Mouse (Mus musculus) large intestine, adult 2 months (tissue): Measurements from ENCODE around the gene Tle3. TPM values are rescaled to one million over a fixed set of nuclear protein-coding genes. Genes with fewer than 3 reads are reported as not detected.

ENCODE experiments used
- DNase-seq: peaks from one replicate; pipeline ENCODE4 v3.0.0-alpha.2; 2012; ENCODE audit warnings: low read depth, low spot score
- WGBS: fragments of 180-500 bp; shearing (Covaris S2); methylation state at CpG from one replicate; pipeline ENCODE4 v1.1.7; 2018; 5-methylcytosine and 5-hydroxymethylcytosine counted together
- polyA plus RNA-seq: library from polyadenylated mRNA; depleted of rRNA; stranded (reverse); fragments of >200 nt; gene quantifications from 2 replicates; pipeline ENCODE4 v1.2.3, GENCODE M21; 2012

Tle3 gene
- polyA plus RNA-seq, 1 experiment = 55.5 TPM

DNA sequence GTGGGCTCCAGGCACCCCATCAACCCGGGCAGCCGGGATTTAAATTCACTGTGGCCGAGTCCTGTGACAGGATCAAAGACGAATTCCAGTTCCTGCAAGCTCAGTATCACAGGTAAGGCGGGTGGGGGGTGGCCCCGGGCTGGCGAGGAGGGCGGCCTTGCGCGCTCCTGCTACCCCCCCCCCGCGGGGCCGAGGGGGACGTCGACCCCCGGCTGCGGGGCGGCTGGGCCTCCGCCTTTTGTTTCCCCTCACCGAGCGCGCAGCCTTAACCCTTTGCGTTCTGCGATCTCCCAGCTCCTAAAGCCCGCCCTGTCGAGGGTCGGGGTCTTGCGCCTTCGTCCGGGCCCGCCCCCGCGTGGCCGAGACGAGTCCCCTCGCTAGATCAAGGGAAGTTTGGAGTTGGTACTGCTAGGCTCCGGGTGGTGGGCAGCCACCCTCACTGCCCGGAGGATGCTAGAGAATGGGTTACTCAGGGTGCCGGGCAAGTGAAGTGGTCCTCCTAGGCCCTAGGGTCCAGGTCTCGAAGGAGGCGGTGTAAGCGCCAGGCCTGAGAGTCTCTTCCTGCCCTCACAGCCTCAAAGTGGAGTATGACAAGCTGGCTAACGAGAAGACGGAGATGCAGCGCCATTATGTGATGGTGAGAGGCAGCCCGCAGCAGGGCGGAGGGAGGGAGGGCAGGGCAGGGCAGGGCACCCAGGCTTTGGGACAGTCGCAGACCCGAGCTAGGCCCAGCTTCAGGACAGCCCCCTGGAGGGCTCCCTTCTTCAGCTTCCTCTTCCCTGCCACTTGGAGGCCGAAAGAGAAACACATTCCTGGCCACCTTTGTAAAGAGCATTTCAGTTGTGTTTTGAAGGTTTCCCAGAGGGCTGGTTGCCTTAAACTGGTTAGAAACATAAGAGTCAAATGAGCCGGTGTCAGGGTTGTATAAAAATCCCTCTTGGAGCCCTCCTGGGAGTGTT, 2.1 kb downstream of the Tle3 start:
- WGBS = 1% methylated on average over 51 of the region's 51 CpGs
- no peak for DNase-seq

DNA sequence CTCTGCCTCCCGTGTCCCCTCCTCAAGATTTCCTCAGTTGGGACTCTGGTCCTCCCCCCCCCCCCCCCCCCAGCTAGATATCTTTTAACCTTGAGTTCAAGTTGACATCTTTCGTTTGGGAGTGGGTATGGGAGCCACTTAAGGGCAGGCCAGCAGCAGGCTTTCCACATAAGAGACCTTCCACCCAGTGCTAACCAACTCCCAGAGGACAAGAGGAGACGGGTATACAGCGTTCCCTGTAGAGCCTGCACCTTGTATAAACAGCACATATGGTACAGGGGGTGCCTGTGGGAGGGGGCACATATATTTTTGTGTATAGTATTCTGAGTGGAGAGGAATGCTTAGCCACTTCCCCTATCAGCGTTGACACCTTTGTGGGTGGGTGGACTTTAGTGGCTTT, 2.8 kb downstream of the Tle3 start:
- DNase-seq = no peak
- 34% methylated on average over 5 of the region's 5 CpGs for WGBS

DNA sequence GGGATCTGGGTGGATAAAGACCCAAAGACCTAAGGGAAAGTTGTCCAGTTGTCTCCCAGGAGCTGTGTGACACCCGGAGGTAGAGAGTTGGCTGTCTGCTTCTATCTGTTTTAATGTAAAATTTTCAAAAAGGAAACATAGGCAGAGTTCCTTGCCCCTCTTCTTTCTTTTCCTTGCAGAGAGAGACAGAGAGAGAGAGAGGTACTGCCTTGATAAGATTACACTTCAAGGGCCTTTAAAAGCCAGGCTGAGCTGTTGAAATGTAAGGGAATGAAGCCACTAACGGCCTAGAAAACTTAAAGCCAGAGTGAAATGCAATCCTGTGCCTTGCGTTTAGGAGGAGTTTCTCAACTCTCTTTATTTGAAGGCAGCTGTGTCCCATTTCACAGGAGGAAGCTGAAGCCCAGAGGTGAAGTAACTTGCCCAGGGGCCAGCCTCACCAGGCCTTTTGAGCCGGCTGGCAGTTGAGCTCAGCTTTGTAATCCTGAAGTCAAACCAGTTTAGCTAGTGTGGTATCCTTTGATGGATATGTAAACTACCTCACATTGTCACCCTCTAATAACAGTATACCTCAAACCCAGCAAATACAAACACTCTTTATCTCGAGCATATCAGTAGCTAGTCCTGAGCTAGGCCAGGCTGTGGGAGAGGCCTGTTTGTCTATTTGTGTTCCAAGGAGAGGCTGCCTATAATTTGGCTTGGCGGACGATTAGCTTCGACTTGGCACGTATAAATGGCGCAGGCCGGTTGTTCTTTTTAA, 3.8 kb downstream of the Tle3 start:
- DNase-seq = no peak
- 24% methylated on average over 11 of the region's 11 CpGs for WGBS

DNA sequence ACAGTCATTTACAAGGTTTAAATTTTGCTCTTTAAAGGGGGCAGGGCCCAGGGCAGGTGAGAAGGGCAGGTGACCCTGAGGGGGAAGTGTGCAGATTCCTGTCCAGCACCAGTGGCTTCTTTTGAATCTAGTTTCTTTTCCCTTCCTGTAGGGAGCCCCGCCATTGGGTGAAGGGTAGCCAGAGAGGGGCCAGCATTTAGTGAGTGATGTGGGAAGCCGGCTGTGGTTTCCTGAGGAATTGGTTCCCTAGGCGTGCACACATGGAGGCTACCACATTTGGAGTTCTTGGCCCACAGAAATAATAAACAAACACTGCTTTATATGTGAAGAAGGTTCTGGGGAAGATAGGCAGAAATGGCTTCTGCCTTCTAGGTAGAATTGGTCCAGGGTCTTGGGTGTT, 4.5 kb downstream of the Tle3 start:
- DNase-seq = no peak
- WGBS = 16% methylated on average over 3 of the region's 3 CpGs

DNA sequence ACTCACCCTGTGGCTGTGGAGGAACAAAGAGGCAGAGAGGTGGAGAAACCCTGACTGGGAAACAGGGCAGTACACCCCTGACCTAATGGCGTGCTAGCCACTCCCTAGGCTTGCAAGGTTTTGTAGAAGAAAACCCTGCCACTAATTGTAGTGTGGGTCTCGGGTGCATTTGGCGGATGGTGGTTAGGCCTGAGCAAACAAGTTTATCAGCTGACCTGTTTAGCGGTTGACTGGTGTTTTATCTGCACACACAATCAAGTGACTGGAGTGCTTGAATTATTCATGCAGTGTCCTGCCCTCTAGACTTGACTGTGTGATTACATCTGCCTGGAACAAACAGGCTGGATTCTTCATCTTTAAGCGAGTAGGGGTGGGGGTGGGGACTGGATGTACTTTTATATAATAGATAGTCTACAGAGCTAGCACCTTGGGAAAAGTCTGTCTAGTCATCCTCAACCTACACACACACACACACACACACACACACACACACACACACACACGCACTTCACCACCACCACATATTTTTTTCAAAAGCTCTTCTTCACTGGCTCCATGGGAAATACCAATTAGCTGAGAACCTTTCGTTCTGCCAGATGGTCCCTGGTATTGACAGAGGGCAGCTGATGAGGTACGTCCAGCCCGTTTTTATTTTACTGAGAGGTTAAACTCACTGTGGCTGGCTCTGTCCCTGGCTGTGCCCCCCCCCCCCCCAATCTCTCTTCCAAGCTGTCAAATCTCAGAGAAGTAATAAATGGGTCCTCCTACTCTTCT, 5.7 kb downstream of the Tle3 start:
- no peak for DNase-seq
- 35% methylated on average over 9 of the region's 9 CpGs for WGBS

DNA sequence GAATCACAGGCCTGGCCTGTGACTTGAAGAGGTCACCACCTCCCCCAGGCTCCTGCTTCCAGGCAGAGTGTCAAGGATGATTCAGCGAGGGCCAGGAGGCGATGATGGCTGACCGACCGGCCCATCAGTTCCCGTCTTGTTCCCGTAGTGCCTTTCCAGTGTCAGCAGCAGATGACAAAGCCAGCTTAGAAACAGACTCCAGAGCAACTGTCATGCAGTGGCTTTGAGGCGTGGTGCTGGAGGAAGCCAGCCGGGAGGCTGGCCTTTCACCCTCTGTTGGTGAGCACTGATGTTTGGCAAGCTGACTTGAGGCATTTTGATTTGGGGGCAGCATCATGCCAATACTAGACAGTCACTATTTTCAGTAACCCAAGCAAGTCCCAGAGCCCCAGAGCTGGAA, 6.3 kb downstream of the Tle3 start:
- no peak for DNase-seq
- WGBS = 50% methylated on average over 8 of the region's 8 CpGs

DNA sequence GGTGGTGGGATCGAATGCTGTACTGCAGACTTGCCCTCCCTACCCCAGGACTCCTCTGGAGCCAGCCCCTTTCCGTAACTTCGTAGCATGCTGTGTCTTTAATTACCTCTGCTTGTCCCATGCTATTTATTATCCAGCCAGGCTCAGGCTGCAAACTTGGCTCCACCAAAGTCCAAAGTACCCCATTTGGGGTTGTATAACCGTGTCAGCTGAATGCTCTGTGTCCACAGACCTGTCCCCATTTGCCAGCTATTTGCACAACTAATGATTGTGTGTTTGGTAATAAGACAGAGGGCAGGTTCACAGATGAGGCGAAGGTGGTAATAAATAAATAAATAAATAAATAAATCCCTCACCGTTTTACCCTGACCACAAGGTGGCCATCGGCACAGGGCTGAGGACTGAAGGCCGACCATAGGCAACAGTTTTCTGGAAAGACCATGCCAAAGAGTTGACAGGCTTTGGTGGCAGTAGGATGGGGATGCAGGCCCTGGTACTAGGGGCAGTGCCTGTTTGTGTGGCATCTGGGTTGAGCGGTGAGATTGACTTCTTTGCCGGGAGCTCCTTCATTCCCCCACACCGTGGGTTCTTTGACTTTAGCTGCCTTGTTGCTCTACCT, 7.0 kb downstream of the Tle3 start:
- 60% methylated on average over 11 of the region's 11 CpGs for WGBS
- no peak for DNase-seq

DNA sequence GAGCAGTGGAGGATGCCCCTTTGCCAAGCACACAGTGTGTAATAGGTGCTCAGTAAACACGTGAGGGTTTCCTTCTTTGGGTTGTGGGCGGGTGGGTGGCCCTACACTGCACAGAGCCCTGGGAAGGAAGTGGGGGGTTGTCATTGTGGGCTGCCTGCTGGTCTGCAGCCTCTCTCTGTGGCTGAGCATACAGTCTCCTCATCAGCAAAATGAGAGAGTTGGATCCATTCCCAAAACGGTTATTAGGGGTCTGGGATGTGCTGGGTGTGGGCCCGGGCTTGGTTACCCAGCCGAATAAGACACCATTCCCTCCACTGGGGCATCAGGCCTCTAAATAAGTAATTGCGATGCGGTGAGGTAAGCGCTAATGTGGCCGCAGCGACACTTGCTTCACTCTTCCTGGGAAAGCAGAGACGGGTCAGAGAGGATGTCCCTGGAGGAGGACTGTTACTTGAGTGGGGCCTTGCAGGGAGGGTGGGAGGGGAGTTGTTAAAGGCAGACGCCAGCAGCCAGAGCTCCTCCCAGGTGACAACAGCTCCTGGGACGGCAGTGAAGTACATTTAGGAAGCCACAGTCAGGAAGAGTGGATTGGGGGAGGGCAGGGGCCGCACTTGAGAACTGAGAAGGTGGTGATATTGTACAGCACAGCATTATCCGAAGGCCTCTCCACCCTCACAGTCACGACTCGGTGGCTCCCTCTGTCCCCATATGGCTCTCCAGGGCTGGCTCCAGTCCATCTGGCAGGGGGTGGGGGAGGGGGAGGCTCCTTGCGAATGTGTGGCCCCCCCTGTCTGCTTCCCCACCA, 8.3 kb downstream of the Tle3 start:
- WGBS = 78% methylated on average over 18 of the region's 18 CpGs
- DNase-seq = no peak

DNA sequence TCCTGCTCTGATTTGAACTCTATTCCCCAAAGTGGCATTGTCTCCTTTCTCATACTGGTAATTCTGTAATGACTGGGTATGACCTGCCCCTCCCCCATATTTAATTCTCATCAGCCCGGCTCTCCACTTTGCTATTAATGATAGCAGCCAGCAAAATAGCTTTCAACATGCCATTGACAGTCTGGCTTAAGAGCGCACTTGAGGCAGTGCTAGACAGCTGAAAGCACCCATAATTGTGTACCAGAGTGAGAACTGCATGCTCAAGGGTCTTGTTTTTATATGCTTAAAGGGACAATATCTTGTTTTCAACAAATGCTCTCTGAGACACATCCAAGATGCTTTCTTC, 8.9 kb downstream of the Tle3 start:
- WGBS = 78% methylated on average over 2 of the region's 2 CpGs
- DNase-seq = no peak

DNA sequence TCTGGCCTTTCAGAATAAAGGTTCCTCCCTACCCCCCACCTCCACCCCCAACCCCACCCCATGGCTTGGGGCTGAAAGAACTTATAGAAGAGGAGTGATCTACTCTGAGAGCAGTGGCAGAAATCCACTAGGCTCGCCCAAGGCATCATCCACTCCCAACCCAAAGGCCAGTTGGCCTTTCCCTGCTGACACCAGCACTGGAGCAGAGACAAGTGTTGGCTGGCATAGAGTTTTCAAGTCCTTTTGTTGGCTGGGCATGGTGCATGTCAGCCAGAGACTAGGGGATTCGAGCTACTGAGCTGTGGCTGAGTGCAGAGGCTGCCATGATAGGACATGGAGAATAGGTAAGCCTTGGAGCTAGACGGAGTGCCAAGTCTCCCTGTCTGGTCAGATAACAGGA, 9.3 kb downstream of the Tle3 start:
- DNase-seq = no peak
- WGBS = 91% methylated on average over 3 of the region's 3 CpGs

DNA sequence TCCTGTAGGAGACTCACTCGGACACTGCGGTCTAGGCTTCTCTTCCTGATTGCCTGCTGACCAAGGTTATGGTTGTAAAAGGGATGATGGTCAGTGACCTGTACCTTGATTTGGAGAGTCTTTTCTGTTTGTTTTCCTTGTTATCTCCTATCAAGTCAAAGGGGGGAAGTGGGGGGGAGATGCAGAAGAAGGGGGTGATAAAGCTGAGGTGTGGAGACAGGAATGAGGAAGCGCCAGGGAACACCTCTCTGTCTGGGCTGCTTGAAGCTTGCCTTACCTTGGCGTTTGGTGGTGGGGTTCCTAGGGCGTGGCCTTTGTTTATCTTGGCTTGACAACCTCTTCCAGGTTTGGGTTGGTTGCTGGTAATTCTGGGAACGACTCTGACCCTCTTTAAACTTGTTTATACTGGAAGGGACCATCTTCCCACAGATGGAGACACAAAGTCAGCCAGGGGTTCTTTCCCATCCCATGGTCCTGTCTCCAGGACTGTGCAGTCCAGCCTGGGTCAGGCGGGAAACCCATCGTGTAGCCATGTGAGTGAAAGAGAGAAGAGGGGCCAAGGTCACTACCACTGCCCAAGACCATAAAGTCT, 10.5 kb downstream of the Tle3 start:
- 29% methylated on average over 8 of the region's 8 CpGs for WGBS
- no peak for DNase-seq

DNA sequence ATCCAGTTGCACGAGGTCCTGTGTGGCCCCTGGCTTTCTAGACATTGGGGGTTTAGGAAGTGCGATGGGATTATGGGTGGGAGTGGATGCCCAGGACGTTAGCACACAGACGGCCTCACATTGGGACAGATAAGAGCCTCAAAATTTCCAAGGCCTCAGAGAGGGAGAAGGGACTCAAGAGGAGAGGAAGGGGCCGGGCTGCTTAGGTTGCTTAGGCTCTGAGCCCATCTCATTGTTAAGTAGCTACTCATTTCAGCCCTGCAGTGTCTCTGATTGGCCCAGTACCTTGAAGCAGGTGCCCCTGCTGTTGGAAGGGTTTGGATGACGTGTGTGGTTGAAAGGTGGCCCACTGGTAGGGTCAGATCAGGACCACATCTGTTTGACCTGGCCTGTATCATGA, 11.9 kb downstream of the Tle3 start:
- no peak for DNase-seq
- 96% methylated on average over 6 of the region's 6 CpGs for WGBS

DNA sequence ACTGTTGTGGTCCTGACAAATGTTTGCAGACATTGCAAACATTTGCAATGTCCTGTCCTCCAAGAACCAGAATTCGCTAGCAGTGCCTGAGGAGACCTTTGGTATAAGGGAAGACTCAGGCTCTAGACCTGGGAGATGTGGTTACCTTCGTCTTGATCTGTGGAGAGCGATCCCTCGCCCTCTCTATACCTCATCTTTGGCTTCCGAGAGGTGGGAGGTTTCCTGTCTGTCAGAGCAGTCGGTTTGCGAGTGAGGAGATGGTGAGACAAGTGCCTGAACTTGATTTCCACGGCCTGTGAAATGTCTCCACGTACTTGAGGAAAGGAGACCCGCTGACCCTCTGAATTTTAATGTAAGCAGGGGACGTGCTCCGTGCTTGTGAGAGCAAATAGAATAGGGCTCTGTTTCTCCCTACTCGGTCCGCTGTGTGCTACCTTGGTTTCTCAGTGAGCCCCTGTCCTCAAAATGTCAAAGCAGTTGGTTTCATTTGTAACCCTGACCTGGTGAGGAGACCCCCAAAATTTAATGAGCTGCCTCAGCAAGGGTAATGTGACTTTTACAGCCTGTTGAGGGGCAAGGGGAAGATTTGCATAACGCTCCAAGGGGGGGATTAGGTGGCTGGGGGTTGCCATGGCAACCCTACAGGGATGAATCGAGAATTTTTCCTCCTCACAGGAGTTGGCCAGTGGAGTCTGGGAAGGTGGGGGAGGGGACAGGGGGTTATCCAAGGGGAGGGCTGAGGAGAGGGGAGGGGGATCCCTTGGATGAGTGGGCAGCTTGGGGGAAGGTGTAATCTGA, 12.7 kb downstream of the Tle3 start:
- 91% methylated on average over 16 of the region's 16 CpGs for WGBS
- DNase-seq = no peak

DNA sequence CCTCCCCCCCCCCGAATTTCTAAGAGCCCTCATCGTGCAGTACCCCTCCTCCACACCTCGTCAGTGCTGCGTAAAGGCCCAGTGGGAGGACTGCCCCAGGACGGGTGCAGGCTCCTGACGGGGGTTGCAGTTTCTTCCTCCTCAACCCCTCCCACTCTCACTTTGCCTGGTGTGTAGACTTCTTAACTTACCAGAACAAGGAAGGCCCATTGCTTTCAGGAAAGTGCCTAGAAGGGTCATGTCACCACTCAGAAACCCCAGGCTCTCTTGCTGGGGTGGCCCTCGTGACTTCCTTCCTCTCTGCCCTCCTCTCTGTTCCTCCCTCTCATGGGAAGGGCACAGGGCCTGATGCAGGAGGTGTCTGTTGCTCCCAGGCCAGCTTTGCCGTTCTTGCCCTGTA, 13.6 kb downstream of the Tle3 start:
- WGBS = 64% methylated on average over 8 of the region's 8 CpGs
- no peak for DNase-seq

DNA sequence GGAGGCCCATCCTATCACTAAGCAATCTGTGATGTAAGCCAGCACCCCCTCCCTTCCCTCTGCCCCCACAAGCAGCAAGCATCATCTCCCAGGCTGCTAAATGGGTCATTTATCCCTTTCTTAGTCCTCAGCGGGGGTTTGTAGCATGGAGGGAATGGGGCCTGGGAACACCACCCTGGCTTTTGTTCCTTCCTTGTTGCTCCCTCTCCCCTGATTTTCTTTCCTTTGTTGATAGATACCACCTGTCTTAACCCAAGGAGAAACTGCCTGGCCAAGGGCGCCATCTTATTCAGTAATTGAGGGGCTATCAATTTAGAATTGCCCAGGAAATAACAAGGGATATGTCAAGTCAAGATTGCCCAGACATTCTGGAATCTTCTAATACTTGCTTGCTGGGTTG, 14.1 kb downstream of the Tle3 start:
- DNase-seq = no peak
- WGBS = 94% methylated on average over 2 of the region's 2 CpGs

DNA sequence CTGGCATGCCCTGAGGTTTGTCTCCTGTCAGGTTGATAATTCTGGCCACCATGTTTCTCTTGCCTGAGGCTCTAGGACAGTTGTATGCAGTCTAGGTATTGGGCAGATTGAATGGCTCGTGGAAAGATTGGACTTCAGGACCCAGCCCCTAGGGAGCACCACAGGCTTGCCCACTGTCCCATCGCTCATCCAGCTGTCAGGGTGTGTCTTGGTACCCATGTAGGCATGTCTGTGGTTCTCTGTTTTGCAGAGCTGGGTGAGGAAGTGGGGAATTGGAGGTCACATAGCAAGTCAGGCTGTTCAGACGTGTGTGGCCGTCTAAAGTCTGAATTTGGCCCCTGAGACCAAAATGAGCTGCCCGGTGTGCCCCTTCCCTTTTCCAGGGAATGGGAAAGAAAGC, 15.6 kb downstream of the Tle3 start:
- 83% methylated on average over 5 of the region's 5 CpGs for WGBS
- DNase-seq = no peak

DNA sequence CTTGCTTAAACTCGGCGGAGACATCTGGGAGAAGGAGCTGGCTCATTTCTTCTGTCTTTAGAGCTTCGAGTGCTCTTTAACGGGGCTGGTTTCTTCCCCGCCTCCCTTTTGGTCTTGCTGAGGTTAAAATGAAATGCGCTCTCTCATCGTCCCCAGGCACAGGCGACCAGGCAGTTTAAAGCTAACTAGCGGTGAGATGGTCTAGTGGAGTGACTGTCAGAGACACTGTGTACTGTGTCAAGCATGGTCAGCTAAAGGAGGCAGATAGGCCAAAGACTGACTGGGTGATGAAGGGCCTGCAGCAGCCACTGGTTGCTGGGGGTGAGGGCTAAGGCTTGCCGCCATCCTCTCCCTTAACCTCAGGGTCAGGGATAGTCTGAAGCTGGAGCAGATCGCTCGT, 16.0 kb downstream of the Tle3 start:
- DNase-seq = no peak
- WGBS = 86% methylated on average over 12 of the region's 12 CpGs
